Mouse (Mus musculus): ENCODE measurements at regions not wholly inside any gene's neighbourhood (a gene's known extent, or its start where the extent isn't known, plus 50 kb on each side); places are given as distances from the start of the nearest gene placed in this dataset.

GRCm38 (mm10) chr10:93376457-93376941, 65.6 kb upstream of the Elk3 start:
- TF ChIP-seq CTCF (IDR thresholded peaks at IDR 0.05; ENCODE audit: extremely low read depth, insufficient read length, insufficient replicate concordance, low read depth, low read length) (no peak), POLR2A (IDR thresholded peaks at IDR 0.05; ENCODE audit: low read depth, low read length) (no peak)
